Mouse (Mus musculus): ENCODE measurements around the gene Cntn1. TPM values are rescaled to one million over a fixed set of nuclear protein-coding genes. Genes with fewer than 3 reads are reported as not detected.

Gene Cntn1
- polyA plus RNA-seq, 1 experiment = 154 TPM

DNA sequence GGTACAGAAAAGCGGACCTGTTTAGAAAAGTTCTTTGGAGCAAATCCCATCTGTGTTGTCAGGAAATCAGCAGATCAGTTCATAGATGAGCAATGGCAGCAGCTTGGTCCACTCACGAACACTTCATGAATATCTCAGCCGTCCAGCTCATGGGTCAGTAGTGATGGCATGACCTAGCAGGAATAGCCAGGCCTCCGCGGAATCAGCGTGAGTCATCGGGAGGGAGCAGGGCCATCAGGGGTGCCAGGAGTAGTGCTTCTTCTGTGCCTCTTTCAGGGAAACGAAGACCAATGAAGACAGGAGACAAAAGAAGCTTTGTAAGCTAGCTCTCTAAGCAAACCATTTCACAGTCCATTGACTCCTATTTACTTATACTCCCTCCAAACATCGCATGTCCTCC, 126.4 kb downstream of the Cntn1 start:
- H3K4me3 ChIP-seq (replicated peaks; ENCODE audit: insufficient read depth, low read depth, low read length) = no peak overlapping the region
- WGBS = 19% methylated on average over 9 of the region's 9 CpGs
- peaks cover 7% of the 10 kb centered on the region; the same call in 1 of the 2 replicates for H3K4me1 ChIP-seq (ENCODE audit: control insufficient read depth, insufficient read depth, low read length)
- no peak for TF ChIP-seq CTCF (IDR thresholded peaks at IDR 0.05; ENCODE audit: borderline replicate concordance, insufficient read depth, low read depth, low read length)
- no peak for TF ChIP-seq POLR2A (IDR thresholded peaks at IDR 0.05; ENCODE audit: borderline replicate concordance, insufficient read depth, low read length)
- peak in 1 of 2 experiments; percentile 58 for DNase-seq
- no peak overlapping the region for H3K27ac ChIP-seq (ENCODE audit: insufficient read depth, low read length)
- H3K27me3 ChIP-seq (ENCODE audit: control insufficient read depth, insufficient read depth, low read length) = no peaks in the 10 kb centered on the region

DNA sequence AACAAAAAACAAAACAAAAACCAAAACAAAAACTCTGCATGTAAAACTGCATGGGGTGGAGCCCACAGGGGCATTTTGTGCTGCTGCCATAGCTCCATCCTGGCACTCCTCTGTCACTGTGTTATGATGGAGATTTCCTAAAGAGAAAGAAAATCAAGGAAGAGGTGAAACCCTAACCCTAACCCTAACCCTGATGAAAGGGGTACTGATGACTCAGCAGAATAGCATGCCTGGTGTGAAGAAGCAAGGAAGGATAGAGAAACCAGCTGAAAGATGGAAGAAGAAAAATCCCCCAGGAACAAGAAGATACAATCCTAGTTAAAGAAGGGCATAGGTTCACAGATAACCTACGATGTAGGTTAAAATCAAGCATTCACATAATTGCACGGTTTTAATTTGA, 134.5 kb downstream of the Cntn1 start:
- TF ChIP-seq POLR2A (IDR thresholded peaks at IDR 0.05; ENCODE audit: borderline replicate concordance, insufficient read depth, low read length) (no peak), CTCF (IDR thresholded peaks at IDR 0.05; ENCODE audit: borderline replicate concordance, insufficient read depth, low read depth, low read length) (no peak)
- 94% methylated on average over 2 of the region's 2 CpGs for WGBS
- Histone ChIP-seq H3K4me1 (ENCODE audit: control insufficient read depth, insufficient read depth, low read length) (peaks cover 13% of the 10 kb centered on the region; the same call in 1 of the 2 replicates), H3K27me3 (ENCODE audit: control insufficient read depth, insufficient read depth, low read length) (no peaks in the 10 kb centered on the region), H3K4me3 (replicated peaks; ENCODE audit: insufficient read depth, low read depth, low read length) (no peak overlapping the region), H3K27ac (ENCODE audit: insufficient read depth, low read length) (no peak overlapping the region)
- no peak for DNase-seq

DNA sequence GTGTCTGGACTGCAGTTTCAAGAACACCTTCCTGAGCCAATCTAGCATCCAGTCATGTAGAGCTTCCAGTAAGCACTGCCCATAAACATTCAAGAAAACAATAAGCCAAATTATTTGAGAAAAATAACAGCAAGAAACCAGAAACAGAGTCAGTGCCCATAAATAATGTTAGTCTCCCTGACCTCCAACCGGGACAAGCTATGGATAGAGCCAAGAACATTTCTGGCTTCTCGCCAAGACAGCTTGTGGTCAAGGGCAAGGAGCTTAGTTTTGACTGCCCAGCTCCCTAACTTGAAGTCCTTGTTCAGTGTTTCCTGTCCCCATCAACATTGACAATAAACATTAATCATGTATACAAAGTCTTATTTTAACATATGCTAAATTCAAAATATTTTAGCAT, 139.0 kb downstream of the Cntn1 start:
- H3K27me3 ChIP-seq (ENCODE audit: control insufficient read depth, insufficient read depth, low read length) = no peaks in the 10 kb centered on the region
- DNase-seq = peak; percentile 49 to 82
- 16% methylated on average over 2 of the region's 2 CpGs for WGBS

GRCm38 (mm10) chr15:92200326-92200985, 149.5 kb downstream of the Cntn1 start:
- Histone ChIP-seq H3K27me3 (ENCODE audit: control insufficient read depth, insufficient read depth, low read length) (no peaks in the 10 kb centered on the region), H3K4me1 (ENCODE audit: control insufficient read depth, insufficient read depth, low read length) (peaks cover 5% of the 10 kb centered on the region; the same call in 1 of the 2 replicates), H3K4me3 (replicated peaks; ENCODE audit: insufficient read depth, low read depth, low read length) (no peak overlapping the region), H3K27ac (ENCODE audit: insufficient read depth, low read length) (no peak overlapping the region)
- peak; percentile 25 for DNase-seq
- TF ChIP-seq CTCF (IDR thresholded peaks at IDR 0.05; ENCODE audit: borderline replicate concordance, insufficient read depth, low read depth, low read length) (no peak), POLR2A (IDR thresholded peaks at IDR 0.05; ENCODE audit: borderline replicate concordance, insufficient read depth, low read length) (no peak)
- 20% methylated on average over 6 of the region's 6 CpGs for WGBS

More for the DNA sequence above, 139.0 kb downstream of the Cntn1 start:
- TF ChIP-seq CTCF (IDR thresholded peaks at IDR 0.05; ENCODE audit: borderline replicate concordance, insufficient read depth, low read depth, low read length) (no peak), POLR2A (IDR thresholded peaks at IDR 0.05; ENCODE audit: borderline replicate concordance, insufficient read depth, low read length) (no peak)
- peaks cover 13% of the 10 kb centered on the region; the same call in 1 of the 2 replicates for H3K4me1 ChIP-seq (ENCODE audit: control insufficient read depth, insufficient read depth, low read length)
- H3K4me3 ChIP-seq (replicated peaks; ENCODE audit: insufficient read depth, low read depth, low read length) = no peak overlapping the region
- no peak overlapping the region for H3K27ac ChIP-seq (ENCODE audit: insufficient read depth, low read length)

GRCm38 (mm10) chr15:92206695-92207094, 155.7 kb downstream of the Cntn1 start:
- Histone ChIP-seq H3K27me3 (ENCODE audit: control insufficient read depth, insufficient read depth, low read length) (no peaks in the 10 kb centered on the region), H3K4me1 (ENCODE audit: control insufficient read depth, insufficient read depth, low read length) (peaks cover 11% of the 10 kb centered on the region; the same call in 1 of the 2 replicates), H3K27ac (ENCODE audit: insufficient read depth, low read length) (no peak overlapping the region), H3K4me3 (replicated peaks; ENCODE audit: insufficient read depth, low read depth, low read length) (no peak overlapping the region)
- TF ChIP-seq CTCF (IDR thresholded peaks at IDR 0.05; ENCODE audit: borderline replicate concordance, insufficient read depth, low read depth, low read length) (no peak), POLR2A (IDR thresholded peaks at IDR 0.05; ENCODE audit: borderline replicate concordance, insufficient read depth, low read length) (no peak)
- 84% methylated on average over 4 of the region's 4 CpGs for WGBS
- no peak for DNase-seq

GRCm38 (mm10) chr15:92209778-92210177, 158.8 kb downstream of the Cntn1 start:
- peaks cover 11% of the 10 kb centered on the region; the same call in 1 of the 2 replicates for H3K4me1 ChIP-seq (ENCODE audit: control insufficient read depth, insufficient read depth, low read length)
- H3K27me3 ChIP-seq (ENCODE audit: control insufficient read depth, insufficient read depth, low read length) = no peaks in the 10 kb centered on the region
- TF ChIP-seq CTCF (IDR thresholded peaks at IDR 0.05; ENCODE audit: borderline replicate concordance, insufficient read depth, low read depth, low read length) = no peak
- H3K27ac ChIP-seq (ENCODE audit: insufficient read depth, low read length) = no peak overlapping the region
- DNase-seq = peak in 1 of 2 experiments; percentile 22
- no peak overlapping the region for H3K4me3 ChIP-seq (replicated peaks; ENCODE audit: insufficient read depth, low read depth, low read length)
- 98% methylated on average over 1 of the region's 1 CpGs for WGBS

DNA sequence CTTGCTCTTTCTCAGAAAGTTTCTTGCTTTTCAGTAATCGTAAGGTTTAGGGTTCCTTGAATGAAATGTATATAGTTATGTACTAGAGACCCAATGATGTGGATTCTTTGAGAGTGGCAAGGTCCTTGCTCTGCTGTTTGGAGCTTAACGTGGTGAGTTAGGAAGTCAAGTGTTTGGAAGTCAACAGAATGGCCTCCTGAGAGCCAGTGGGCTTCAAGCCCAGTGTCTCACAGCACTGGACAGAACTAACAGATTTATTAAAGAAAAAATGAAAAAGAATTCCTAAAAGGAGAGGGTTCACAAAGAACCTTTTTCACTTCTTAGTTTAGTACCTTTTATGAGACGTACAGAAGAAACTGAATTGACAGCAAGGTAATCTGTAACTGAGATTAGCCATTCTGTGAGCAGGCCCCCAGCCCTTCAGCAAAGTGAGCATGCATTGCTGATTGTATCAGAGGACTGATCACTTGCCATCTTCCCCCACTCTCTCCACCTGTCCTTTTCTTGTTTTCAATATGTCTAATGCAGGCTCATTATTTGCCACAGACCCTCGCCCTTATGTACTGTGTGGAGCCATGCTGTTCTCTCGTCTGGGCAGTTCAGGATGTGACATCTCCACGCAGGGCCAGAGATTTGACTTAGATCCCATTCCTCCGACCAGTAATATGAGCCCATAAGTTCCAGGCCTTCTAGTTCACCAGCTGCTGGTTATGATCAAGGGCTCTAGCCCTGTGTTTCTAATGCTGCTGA, 159.7 kb downstream of the Cntn1 start:
- TF ChIP-seq POLR2A (IDR thresholded peaks at IDR 0.05; ENCODE audit: borderline replicate concordance, insufficient read depth, low read length) (no peak), CTCF (IDR thresholded peaks at IDR 0.05; ENCODE audit: borderline replicate concordance, insufficient read depth, low read depth, low read length) (no peak)
- 43% methylated on average over 7 of the region's 7 CpGs for WGBS
- DNase-seq = peak in 1 of 2 experiments; percentile 20
- H3K4me3 ChIP-seq (replicated peaks; ENCODE audit: insufficient read depth, low read depth, low read length) = no peak overlapping the region
- peaks cover 11% of the 10 kb centered on the region; the same call in 1 of the 2 replicates for H3K4me1 ChIP-seq (ENCODE audit: control insufficient read depth, insufficient read depth, low read length)
- H3K27ac ChIP-seq (ENCODE audit: insufficient read depth, low read length) = no peak overlapping the region
- no peaks in the 10 kb centered on the region for H3K27me3 ChIP-seq (ENCODE audit: control insufficient read depth, insufficient read depth, low read length)
